Mouse (Mus musculus) spleen, embryonic (tissue): ENCODE measurements around the gene Agap1.

Source experiments
- CTCF ChIA-PET: fragments of 350-600 bp; sonication (Branson Sonifier 250); formaldehyde crosslinking; loops from one replicate; lab custom pipeline; 2022; lab: Charles Lee

Gene Agap1

GRCm38 (mm10) chr1:89931120-89931519, 476.5 kb downstream of the Agap1 start, which contains the start of gene Gbx2:
Gene Gbx2, minus strand, starts transcription at chr1:89931179.
- CTCF ChIA-PET: no interaction called here

GRCm38 (mm10) chr1:89932021-89932423, 477.4 kb downstream of the Agap1 start:
- CTCF ChIA-PET: no interaction called here

GRCm38 (mm10) chr1:89932616-89933015, 478.0 kb downstream of the Agap1 start:
- CTCF ChIA-PET: no interaction called here

GRCm38 (mm10) chr1:89933028-89933427, 478.4 kb downstream of the Agap1 start:
- CTCF ChIA-PET: no interaction called here

- CTCF ChIA-PET: no interaction called here
Measured at GRCm38 (mm10) chr1:89933786-89934185, 479.2 kb downstream of the Agap1 start.

- CTCF ChIA-PET: no interaction called here
Measured at GRCm38 (mm10) chr1:89934316-89935260, 480.0 kb downstream of the Agap1 start.

GRCm38 (mm10) chr1:89935493-89936348, 481.1 kb downstream of the Agap1 start:
- CTCF ChIA-PET: interaction anchor here (0.6 kb wide), 1 partner anchor 282 kb away, joined by 5 read pairs; no protein-coding TSS in a partner anchor

- CTCF ChIA-PET: interaction anchor here (0.7 kb wide), 1 partner anchor 164 kb away, joined by 4 read pairs; no protein-coding TSS in a partner anchor
Measured at GRCm38 (mm10) chr1:89938884-89939595, 484.4 kb downstream of the Agap1 start.

- CTCF ChIA-PET: interaction anchor here (0.7 kb wide), 1 partner anchor 164 kb away, joined by 4 read pairs; no protein-coding TSS in a partner anchor
Measured at GRCm38 (mm10) chr1:89939596-89939960, 485.0 kb downstream of the Agap1 start.

- CTCF ChIA-PET: no interaction called here
Measured at GRCm38 (mm10) chr1:89939981-89940726, 485.5 kb downstream of the Agap1 start.

GRCm38 (mm10) chr1:89940961-89941524, 486.4 kb downstream of the Agap1 start:
- CTCF ChIA-PET: no interaction called here

- CTCF ChIA-PET: no interaction called here
Measured at GRCm38 (mm10) chr1:89941701-89942381, 487.2 kb downstream of the Agap1 start.

GRCm38 (mm10) chr1:89942395-89942976, 487.9 kb downstream of the Agap1 start:
- CTCF ChIA-PET: no interaction called here

GRCm38 (mm10) chr1:89943202-89943601, 488.6 kb downstream of the Agap1 start:
- CTCF ChIA-PET: no interaction called here
